Mouse (Mus musculus) embryonic facial prominence, embryonic 15.5 days (tissue): Measurements from ENCODE around the gene Hbp1. TPM values are rescaled to one million over a fixed set of nuclear protein-coding genes. Genes with fewer than 3 reads are reported as not detected.

Experiments
- ATAC-seq: fragments of 200-750 bp; cut with Nextera tagmentation; 2 replicates; pipeline ENCODE4 v1.8.0; 2017; ENCODE audit warnings: low read depth, moderate TSS enrichment; ENCODE audit not compliant: insufficient number of reproducible peaks, low FRiP score, low TSS enrichment
- H3K27ac ChIP-seq: fragments of 300-500 bp; sonication (generic); replicated peaks from 2 replicates; pipeline ENCODE4 v1.5.1; 2015; ENCODE audit warnings: mild to moderate bottlenecking, inconsistent platforms
- H3K27me3 ChIP-seq: fragments of 300-500 bp; sonication (generic); 2 replicates; pipeline ENCODE4 v1.6.1; 2015; ENCODE audit warnings: inconsistent platforms
- H3K36me3 ChIP-seq: fragments of 300-500 bp; sonication (generic); 2 replicates; pipeline ENCODE4 v1.6.1; 2015; ENCODE audit warnings: mild to moderate bottlenecking, inconsistent platforms
- H3K4me1 ChIP-seq: fragments of 300-500 bp; sonication (generic); 2 replicates; pipeline ENCODE4 v1.6.1; 2015; ENCODE audit warnings: inconsistent platforms
- H3K4me2 ChIP-seq: fragments of 300-500 bp; sonication (generic); replicated peaks from 2 replicates; pipeline ENCODE4 v1.6.1; 2015; ENCODE audit warnings: mild to moderate bottlenecking, inconsistent platforms
- H3K4me3 ChIP-seq: fragments of 300-500 bp; sonication (generic); replicated peaks from 2 replicates; pipeline ENCODE4 v1.5.1; 2015; ENCODE audit warnings: mild to moderate bottlenecking, inconsistent platforms
- H3K9ac ChIP-seq: fragments of 300-500 bp; sonication (generic); 2 replicates; pipeline ENCODE4 v1.6.1; 2015; ENCODE audit warnings: inconsistent platforms
- H3K9me3 ChIP-seq: fragments of 300-500 bp; sonication (generic); replicated peaks from 2 replicates; pipeline ENCODE4 v1.6.1; 2016; ENCODE audit warnings: inconsistent platforms
- WGBS: fragments of 180-500 bp; shearing (Covaris S2); methylation state at CpG from one replicate; pipeline ENCODE4 v1.1.7; 2015; 5-methylcytosine and 5-hydroxymethylcytosine counted together
- polyA plus RNA-seq: library from polyadenylated mRNA; unstranded; fragments of >200 nt; fragmentation: Nextera tagmentation; extraction: Ambion mirVana; gene quantifications from 2 replicates; pipeline ENCODE4 v1.2.1, GENCODE M21; 2015

Hbp1 gene
- 114 and 116 TPM in 2 replicates for polyA plus RNA-seq

DNA sequence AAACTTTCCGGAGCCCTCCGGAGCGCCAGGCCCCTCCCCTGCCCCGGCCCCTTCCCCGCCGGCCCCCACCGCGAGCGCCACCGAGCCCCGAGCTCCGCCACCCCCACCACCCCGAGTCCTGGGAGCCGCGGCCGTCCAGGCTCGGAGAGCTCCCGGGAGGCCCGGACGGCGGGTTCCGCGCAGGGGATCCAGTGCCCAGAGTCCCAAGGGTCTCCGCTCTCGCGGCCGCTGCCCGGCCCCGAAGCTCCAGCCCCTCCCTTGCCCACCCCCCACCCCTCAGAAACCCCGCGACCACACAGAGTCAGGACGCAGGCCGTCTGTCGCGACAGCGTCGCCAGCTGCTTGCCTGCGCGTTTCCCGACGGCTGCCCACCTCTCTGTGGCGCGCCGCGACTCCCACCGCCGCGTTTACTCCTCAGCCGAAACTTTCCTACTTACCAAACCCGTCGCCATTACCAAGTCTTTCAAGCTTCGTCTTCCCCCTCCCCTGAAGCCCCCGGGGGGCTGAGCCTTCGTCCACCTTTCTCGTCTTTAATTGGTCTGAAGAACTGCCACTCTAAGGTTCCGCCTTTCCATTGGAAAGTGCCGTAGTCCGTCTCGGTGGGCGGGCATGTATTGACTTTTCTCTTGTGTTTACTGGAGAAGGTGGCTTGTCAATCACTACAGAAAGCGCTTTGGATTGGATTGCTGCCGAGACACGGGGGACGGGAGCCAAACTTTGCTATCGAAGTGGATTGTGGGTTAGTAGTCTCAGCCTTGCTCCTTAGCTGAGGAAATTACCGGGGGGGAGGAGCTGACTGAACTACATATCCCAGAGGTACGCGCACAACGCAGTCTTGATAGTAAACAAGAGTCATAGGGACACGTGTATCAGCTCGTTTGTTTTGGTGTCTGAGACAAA lies at the start of gene Hbp1:
TSS of gene Hbp1 (minus strand) at position 777 of the 900 bp plus-strand sequence.
- H3K4me3 ChIP-seq, result peak within 1 kb of the TSS; percentile 87
- no peaks in the 10 kb centered on the region for H3K27me3 ChIP-seq
- no peaks in the 10 kb centered on the region for H3K4me1 ChIP-seq
- H3K4me2 ChIP-seq, result peak within 1 kb of the TSS; percentile 80
- WGBS, result under 1% methylated on average over 70 of the region's 71 CpGs
- peak within 1 kb of the TSS; percentile 84 for H3K9ac ChIP-seq
- no peaks in the 10 kb centered on the region for H3K36me3 ChIP-seq
- H3K9me3 ChIP-seq, result no peaks in the 10 kb centered on the region
- H3K27ac ChIP-seq, result peak within 1 kb of the TSS; percentile 99
- ATAC-seq, result peak; percentile 97

DNA sequence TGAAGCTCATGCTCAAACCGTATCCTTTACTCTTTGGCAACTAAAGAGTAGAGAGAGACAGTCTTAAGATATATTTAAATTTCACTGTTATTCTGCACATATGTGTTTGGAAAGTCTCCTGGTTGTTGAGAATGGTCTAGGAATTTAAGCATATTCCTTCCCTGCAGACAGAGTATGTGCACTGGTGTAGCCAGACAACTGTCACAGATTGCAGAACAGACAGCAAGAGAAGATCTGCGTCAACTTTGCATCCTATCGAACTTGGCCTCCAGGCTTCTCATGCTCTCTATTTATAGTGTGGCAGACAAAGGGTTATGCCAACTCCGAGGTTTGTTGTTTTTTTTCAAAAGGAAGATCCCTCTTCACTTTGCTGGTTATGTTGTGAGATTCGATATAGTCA lies 48.4 kb upstream of the Hbp1 start:
- no peak for ATAC-seq
- Histone ChIP-seq H3K4me2 (no peak overlapping the region), H3K9ac (no peak overlapping the region), H3K4me3 (no peak overlapping the region), H3K27ac (no peak overlapping the region), H3K4me1 (0 out of 2 replicates have a peak, but pooled peaks cover 3% of the 10 kb centered on the region), H3K27me3 (no peaks in the 10 kb centered on the region), H3K9me3 (no peaks in the 10 kb centered on the region), H3K36me3 (no peaks in the 10 kb centered on the region)
- 62% methylated on average over 5 of the region's 5 CpGs for WGBS

DNA sequence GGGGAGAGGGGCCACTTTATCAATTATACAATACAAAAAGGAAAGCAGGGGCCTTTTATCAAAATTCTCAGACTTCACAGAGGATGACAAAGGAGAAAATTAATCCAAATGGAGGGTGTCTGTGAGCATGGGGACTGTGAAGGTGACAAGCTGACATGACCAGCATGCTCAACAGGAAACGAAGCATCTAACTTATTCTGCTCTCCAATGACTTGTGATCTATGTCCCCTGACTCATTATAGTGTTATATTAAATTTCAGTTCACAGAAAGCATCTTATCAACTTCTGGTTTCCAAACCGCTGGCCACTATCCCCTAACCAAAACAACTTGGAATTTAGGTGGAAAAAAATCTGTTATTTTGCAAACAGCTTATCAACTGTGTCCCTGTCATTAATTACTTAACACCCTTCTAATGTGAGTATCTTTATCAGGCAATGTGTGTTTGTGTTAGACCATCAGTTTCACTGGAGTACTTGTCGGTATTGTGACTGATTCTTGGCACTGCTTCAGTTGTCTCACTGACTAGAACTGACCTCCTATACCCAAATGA lies 47.1 kb upstream of the Hbp1 start:
- H3K9me3 ChIP-seq, result no peaks in the 10 kb centered on the region
- 77% methylated on average over 3 of the region's 3 CpGs for WGBS
- no peak for ATAC-seq
- no peak overlapping the region for H3K9ac ChIP-seq
- no peak overlapping the region for H3K4me2 ChIP-seq
- 0 out of 2 replicates have a peak, but pooled peaks cover 3% of the 10 kb centered on the region for H3K4me1 ChIP-seq
- no peaks in the 10 kb centered on the region for H3K27me3 ChIP-seq
- no peak overlapping the region for H3K4me3 ChIP-seq
- H3K36me3 ChIP-seq, result no peaks in the 10 kb centered on the region
- H3K27ac ChIP-seq, result no peak overlapping the region

GRCm38 (mm10) chr12:31996877-31997276 lies 46.5 kb upstream of the Hbp1 start:
- WGBS, result 71% methylated on average over 5 of the region's 5 CpGs

GRCm38 (mm10) chr12:31990575-31990974 lies 40.2 kb upstream of the Hbp1 start:
- Histone ChIP-seq H3K4me1 (no peaks in the 10 kb centered on the region), H3K27me3 (no peaks in the 10 kb centered on the region), H3K9ac (no peak overlapping the region), H3K9me3 (no peaks in the 10 kb centered on the region), H3K4me3 (no peak overlapping the region), H3K4me2 (no peak overlapping the region), H3K27ac (no peak overlapping the region), H3K36me3 (no peaks in the 10 kb centered on the region)
- WGBS, result 89% methylated on average over 4 of the region's 4 CpGs
- ATAC-seq, result no peak

More at GRCm38 (mm10) chr12:31996877-31997276, 46.5 kb upstream of the Hbp1 start:
- H3K4me2 ChIP-seq, result no peak overlapping the region
- 0 out of 2 replicates have a peak, but pooled peaks cover 3% of the 10 kb centered on the region for H3K4me1 ChIP-seq
- no peak overlapping the region for H3K27ac ChIP-seq
- no peak for ATAC-seq
- H3K9ac ChIP-seq, result no peak overlapping the region
- no peaks in the 10 kb centered on the region for H3K27me3 ChIP-seq
- no peaks in the 10 kb centered on the region for H3K9me3 ChIP-seq
- no peak overlapping the region for H3K4me3 ChIP-seq
- no peaks in the 10 kb centered on the region for H3K36me3 ChIP-seq

- Histone ChIP-seq H3K27ac (no peak overlapping the region), H3K27me3 (no peaks in the 10 kb centered on the region), H3K9me3 (no peaks in the 10 kb centered on the region), H3K4me3 (no peak overlapping the region), H3K4me1 (peaks cover 2% of the 10 kb centered on the region; the same call in 1 of the 2 replicates), H3K36me3 (no peaks in the 10 kb centered on the region), H3K4me2 (no peak overlapping the region), H3K9ac (no peak overlapping the region)
- ATAC-seq, result no peak
These were observed 39.4 kb upstream of the Hbp1 start for GRCm38 (mm10) chr12:31989726-31990125.

DNA sequence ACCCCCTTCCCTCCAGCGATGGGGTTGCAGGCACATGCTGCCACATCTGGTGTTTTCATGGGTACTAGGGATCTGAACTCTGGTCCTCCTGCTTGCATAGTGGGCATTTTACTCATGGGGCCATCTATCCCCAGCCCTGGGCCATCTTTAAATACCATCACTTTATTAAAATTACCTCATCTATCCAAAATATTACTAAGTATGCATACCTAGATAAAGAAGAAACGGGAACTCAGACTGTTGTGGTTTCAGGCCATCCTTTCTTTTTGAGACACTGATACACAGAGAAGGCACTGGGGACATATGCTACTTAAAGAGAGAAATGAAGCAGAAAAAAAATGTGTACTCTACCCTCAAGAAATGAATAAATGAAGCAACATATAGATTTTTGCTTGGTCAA lies 36.1 kb upstream of the Hbp1 start:
- no peak for ATAC-seq
- H3K36me3 ChIP-seq, result no peaks in the 10 kb centered on the region

DNA sequence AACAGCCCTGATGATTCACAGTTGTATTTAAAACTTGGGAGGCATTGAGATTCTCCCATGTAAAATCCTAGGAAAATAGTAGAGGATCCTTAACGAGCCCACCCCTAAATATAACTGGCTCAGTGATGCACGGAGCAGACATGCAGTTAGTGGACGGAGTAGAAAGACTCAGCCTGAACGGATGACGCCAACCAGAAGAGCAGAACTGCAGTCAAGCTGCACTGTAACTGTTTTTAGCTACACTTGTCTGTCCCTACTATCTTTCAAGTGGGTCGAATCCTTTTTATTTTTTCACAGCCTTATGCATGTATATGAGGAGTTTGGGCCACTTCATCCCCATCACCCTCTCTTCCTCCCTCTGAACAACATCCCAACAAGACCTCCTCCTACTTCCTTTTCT lies 35.4 kb upstream of the Hbp1 start:
- Histone ChIP-seq H3K27ac (no peak overlapping the region), H3K9ac (no peak overlapping the region), H3K36me3 (no peaks in the 10 kb centered on the region), H3K4me1 (peaks cover 7% of the 10 kb centered on the region; the same call in 1 of the 2 replicates), H3K4me2 (no peak overlapping the region), H3K27me3 (no peaks in the 10 kb centered on the region), H3K9me3 (no peaks in the 10 kb centered on the region), H3K4me3 (no peak overlapping the region)
- no peak for ATAC-seq
- WGBS, result 87% methylated on average over 6 of the region's 6 CpGs

More for the DNA sequence above, 36.1 kb upstream of the Hbp1 start:
- peaks cover 7% of the 10 kb centered on the region; the same call in 1 of the 2 replicates for H3K4me1 ChIP-seq
- no peak overlapping the region for H3K4me3 ChIP-seq
- H3K27me3 ChIP-seq, result no peaks in the 10 kb centered on the region
- H3K9ac ChIP-seq, result no peak overlapping the region
- no peak overlapping the region for H3K4me2 ChIP-seq
- no peaks in the 10 kb centered on the region for H3K9me3 ChIP-seq
- WGBS, result 86% methylated on average over 2 of the region's 2 CpGs
- no peak overlapping the region for H3K27ac ChIP-seq

DNA sequence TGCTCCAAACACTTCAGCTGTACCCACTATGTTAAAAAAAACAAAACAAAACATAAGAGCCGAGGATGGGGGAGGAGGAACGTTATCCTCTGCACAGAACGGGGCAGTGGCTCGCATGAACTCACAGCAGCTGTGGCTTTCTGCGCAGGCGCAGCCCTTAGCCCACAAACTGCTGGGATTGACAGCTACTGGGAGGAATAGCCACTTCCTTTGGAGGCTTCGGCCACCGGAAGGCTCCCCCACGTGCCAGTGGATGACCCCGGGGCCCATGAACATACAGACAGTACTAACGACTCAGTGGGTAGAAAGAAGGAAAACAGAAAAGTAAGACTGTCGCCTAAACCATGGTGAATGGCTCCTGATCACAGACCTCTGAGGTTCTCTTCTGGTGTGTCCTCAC lies 34.3 kb upstream of the Hbp1 start:
- Histone ChIP-seq H3K9ac (no peak overlapping the region), H3K27me3 (no peaks in the 10 kb centered on the region), H3K27ac (no peak overlapping the region), H3K9me3 (no peaks in the 10 kb centered on the region), H3K4me2 (no peak overlapping the region), H3K4me3 (no peak overlapping the region), H3K4me1 (peaks cover 7% of the 10 kb centered on the region; the same call in 1 of the 2 replicates), H3K36me3 (no peaks in the 10 kb centered on the region)
- no peak for ATAC-seq
- 48% methylated on average over 12 of the region's 12 CpGs for WGBS

DNA sequence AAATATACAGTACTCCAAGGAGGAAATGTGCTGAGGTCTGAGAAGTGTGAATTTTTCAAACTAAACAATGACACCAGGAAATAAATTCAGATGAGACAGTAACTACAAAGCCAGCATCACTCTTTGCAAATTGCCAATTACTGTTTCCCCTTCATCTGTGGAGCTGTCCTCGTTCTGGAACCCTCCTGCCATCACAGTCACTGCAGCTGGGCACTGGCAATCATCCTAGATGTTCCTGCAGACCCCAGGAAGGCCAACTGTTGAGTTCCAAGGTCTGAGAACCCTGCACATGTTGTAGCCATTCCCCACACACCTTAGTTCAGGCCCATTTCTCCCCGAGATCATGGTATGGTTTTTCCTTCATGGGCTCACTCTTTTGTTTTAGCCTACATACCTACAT lies 33.9 kb upstream of the Hbp1 start:
- WGBS, result 41% methylated on average over 2 of the region's 2 CpGs
- ATAC-seq, result no peak
- H3K4me3 ChIP-seq, result no peak overlapping the region

DNA sequence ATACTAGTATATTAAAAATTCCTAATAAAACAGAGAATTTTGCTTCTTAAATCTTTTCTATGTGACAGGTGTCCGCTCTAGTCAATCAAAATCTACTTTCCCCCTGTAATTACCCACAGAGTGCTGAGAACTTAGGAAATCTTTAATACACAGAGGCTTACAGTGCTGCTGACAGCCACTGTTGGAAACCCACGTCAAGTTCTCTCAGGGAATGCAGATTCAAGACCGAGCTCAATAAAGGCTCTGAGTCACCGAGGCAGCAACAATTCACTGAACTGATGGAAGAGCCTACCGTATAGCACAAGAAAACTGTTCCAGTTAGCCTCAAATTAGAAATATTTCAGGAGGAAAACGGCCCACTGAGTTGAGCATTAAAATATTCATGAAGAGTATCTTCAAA lies 33.4 kb upstream of the Hbp1 start:
- Histone ChIP-seq H3K27me3 (no peaks in the 10 kb centered on the region), H3K27ac (no peak overlapping the region), H3K4me1 (peaks cover 7% of the 10 kb centered on the region; the same call in 1 of the 2 replicates), H3K9me3 (no peaks in the 10 kb centered on the region), H3K4me3 (no peak overlapping the region), H3K36me3 (no peaks in the 10 kb centered on the region), H3K4me2 (no peak overlapping the region), H3K9ac (no peak overlapping the region)
- 57% methylated on average over 6 of the region's 6 CpGs for WGBS
- no peak for ATAC-seq

More for the DNA sequence above, 33.9 kb upstream of the Hbp1 start:
- Histone ChIP-seq H3K9me3 (no peaks in the 10 kb centered on the region), H3K27me3 (no peaks in the 10 kb centered on the region), H3K4me2 (no peak overlapping the region), H3K9ac (no peak overlapping the region), H3K4me1 (peaks cover 7% of the 10 kb centered on the region; the same call in 1 of the 2 replicates), H3K36me3 (no peaks in the 10 kb centered on the region), H3K27ac (no peak overlapping the region)
